8 mouse cellular contexts compared by ENCODE assay signal in the genomic region with DNA sequence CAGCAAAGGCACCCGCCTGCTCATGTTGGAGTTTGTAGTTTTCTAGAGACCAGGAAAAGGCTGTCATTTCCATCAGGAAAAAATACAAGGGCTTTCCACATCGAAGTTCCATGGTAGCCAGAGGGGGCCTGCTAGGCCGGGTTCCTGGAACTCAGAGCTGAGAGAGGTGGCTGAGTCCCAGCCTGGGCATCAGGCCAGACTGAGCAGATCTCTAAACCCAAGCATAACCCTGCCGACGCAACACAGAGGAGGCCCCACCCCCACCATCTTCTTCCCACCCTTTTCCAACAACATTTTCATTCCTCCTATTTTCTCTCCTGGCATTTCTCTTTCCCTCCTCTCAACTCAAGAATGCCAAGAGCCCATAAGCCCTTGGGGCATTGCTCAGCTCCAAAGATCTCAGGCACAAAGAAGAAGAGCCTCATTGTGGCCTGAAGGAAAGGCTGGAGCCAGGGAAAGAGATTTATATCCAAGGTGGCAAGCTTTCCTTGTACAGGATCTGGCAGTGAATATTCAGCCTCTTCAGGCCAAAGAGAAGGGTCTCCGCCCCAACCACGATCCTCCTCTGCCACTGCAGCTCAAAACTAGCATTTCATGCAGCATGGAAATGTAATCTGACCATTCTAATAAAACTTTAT.
DNase-seq lines count a peak whose midpoint lies in the region; ATAC-seq lines count a peak whose summit lies in the region.
"Had no signal": no experiment of that assay in that cellular context is flagged by ENCODE, and none has a peak within 500 bp of the region (broad histone marks: within the 10 kb centered on the region; RNA-seq: fewer than 3 reads in every experiment).

No protein-coding gene starts in this region.

- no peak overlapping the region for H3K4me2 ChIP-seq in heart, embryonic 15.5 days
- H3K4me2 ChIP-seq: liver, embryonic 13.5 days had no signal

- intact Hi-C loops in left cerebral cortex, postnatal 10 days (cut with DNase I), result no loop called here
- intact Hi-C loops in left cerebral cortex, postnatal 36 days (cut with DNase I), result loop anchor here (5.0 kb wide), 1 partner anchor 68 kb away; no protein-coding TSS in a partner anchor

- H3K27ac ChIP-seq in heart, embryonic 15.5 days, result peak overlapping the region; percentile 38; the same call in 1 of the 2 replicates
- H3K27ac ChIP-seq: liver, embryonic 13.5 days had no signal

- H3K4me1 ChIP-seq in heart, embryonic 15.5 days (replicated peaks), result peaks cover 16% of the 10 kb centered on the region
- H3K4me1 ChIP-seq: liver, embryonic 13.5 days had no signal

- DNase-seq in left cerebral cortex, postnatal 10 days (ENCODE audit: extremely low spot score in 1 of 2, low spot score in 2 of 2), result peak; percentile 27 to 54
- DNase-seq in left cerebral cortex, postnatal 36 days (ENCODE audit: low spot score in 2 of 2), result no peak
- peak; percentile 79 for DNase-seq in fibroblast of lung, adult 2 months (ENCODE audit: low read depth)
- DNase-seq in lung, postnatal 25 days (ENCODE audit: low spot score), result peak; percentile 32
- DNase-seq in thymus, postnatal 4 days, result no peak
- no peak for DNase-seq in thymus, adult 18-20 months
- DNase-seq: liver, embryonic 13.5 days had no signal

- no peak overlapping the region for H3K9ac ChIP-seq in heart, embryonic 15.5 days
- H3K9ac ChIP-seq: liver, embryonic 13.5 days had no signal

- H3K36me3 ChIP-seq in heart, embryonic 15.5 days, result no peaks in the 10 kb centered on the region
- H3K36me3 ChIP-seq: liver, embryonic 13.5 days had no signal

- no peaks in the 10 kb centered on the region for H3K9me3 ChIP-seq in heart, embryonic 15.5 days (replicated peaks)
- H3K9me3 ChIP-seq: liver, embryonic 13.5 days had no signal

- no peaks in the 10 kb centered on the region for H3K27me3 ChIP-seq in heart, embryonic 15.5 days
- H3K27me3 ChIP-seq: liver, embryonic 13.5 days had no signal

- no peak for ATAC-seq in heart, embryonic 15.5 days (replicated peaks; ENCODE audit: insufficient number of reproducible peaks, insufficient read depth, low FRiP score, low read depth)

- WGBS in heart, embryonic 15.5 days, result 50% methylated on average over 7 of the region's 7 CpGs

- H3K4me3 ChIP-seq in heart, embryonic 15.5 days, result no peak overlapping the region
- H3K4me3 ChIP-seq: liver, embryonic 13.5 days had no signal

Comparison
In these comparisons a context has a peak if more than half of its experiments do, and no peak if none do; other contexts are left out.
1. DNase-seq: peak in left cerebral cortex, postnatal 10 days (2 of 2), fibroblast of lung, adult 2 months (single experiment) and lung, postnatal 25 days (single experiment); none in left cerebral cortex, postnatal 36 days (0 of 2), thymus, postnatal 4 days (single experiment) and thymus, adult 18-20 months (0 of 2).